Mouse (Mus musculus): ENCODE data around the gene Klhl10.

The Klhl10 gene

DNA sequence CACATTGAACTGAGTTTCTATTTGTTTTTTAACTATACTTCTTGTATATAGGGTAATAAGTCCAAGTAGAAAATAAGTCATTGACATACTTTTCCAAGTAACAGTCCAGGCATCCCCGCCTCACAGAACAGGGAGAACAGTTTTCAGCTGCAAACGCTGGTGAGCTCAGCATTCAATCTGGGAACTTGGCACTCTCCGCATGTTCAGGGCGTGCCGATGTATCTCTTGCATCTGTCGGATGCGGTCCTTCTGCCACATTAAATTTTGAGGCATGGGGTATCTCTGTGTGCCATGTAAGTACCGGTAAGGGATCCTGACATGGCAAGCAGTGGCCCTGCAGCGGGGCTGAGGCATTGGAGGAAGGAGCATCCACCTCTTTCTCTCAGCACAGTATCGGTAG lies 21.0 kb downstream of the Klhl10 start:
- DNase-seq (ENCODE audit: low read depth) = no peak

- no peak for DNase-seq (ENCODE audit: low read depth)
Observed at GRCm38 (mm10) chr11:100465229-100465792, 23.6 kb downstream of the Klhl10 start.

- DNase-seq (ENCODE audit: low read depth) = no peak
Observed at GRCm38 (mm10) chr11:100465833-100466232, 24.1 kb downstream of the Klhl10 start.

- DNase-seq (ENCODE audit: low read depth) = peak; percentile 12
Observed at GRCm38 (mm10) chr11:100471352-100472196, 29.9 kb downstream of the Klhl10 start.

GRCm38 (mm10) chr11:100472197-100472934 lies 30.6 kb downstream of the Klhl10 start, which contains the start of gene Klhl11:
TSS of gene Klhl11 (minus strand) at chr11:100472741.
- DNase-seq (ENCODE audit: low read depth) = peak; percentile 98

DNA sequence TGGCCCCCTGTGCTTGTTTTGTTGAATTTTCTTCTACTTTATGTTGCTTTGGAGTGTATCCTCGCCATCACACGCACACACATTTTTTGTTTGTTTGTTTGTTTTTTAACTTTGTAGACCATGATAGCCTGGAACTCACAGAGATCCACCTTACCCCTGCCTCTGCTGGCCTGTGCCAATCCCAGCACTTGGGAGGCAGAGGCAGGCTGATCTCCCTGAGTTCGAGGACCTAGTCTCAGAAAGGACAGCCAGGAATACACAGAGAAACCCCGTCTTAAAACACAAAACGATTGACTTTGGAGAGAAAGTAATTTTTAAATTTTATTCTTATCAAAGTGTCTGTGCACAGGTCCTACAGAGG lies 31.2 kb downstream of the Klhl10 start:
- DNase-seq (ENCODE audit: low read depth) = no peak

- DNase-seq (ENCODE audit: low read depth) = no peak
Observed at GRCm38 (mm10) chr11:100476281-100476680, 34.6 kb downstream of the Klhl10 start.

GRCm38 (mm10) chr11:100479152-100479551 lies 37.4 kb downstream of the Klhl10 start:
- no peak for DNase-seq (ENCODE audit: low read depth)

- DNase-seq (ENCODE audit: low read depth) = no peak
Observed at GRCm38 (mm10) chr11:100484461-100484860, 42.7 kb downstream of the Klhl10 start.

- DNase-seq (ENCODE audit: low read depth) = peak; percentile 65
Observed at GRCm38 (mm10) chr11:100485801-100486538, 44.3 kb downstream of the Klhl10 start.

GRCm38 (mm10) chr11:100490951-100491350 lies 49.2 kb downstream of the Klhl10 start:
- peak; percentile 57 for DNase-seq (ENCODE audit: low read depth)

DNA sequence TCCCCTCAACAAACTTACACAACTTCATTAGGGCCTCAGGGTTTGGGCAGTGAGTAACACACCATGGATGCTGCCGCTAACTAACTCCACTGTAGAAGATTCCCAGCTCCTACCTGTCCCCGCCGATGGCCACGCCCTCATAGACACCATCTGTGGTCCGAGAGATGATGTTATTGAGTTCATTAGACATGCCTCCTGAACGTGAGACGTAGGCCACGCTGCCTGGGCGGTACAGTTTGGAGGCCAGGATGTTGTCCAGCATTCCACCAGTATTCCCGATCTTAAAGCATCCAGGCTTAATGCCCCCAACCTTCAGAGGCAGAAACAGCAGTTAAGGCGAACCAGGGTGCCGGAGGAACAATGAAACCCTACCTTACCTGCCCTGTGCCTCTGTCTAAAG lies 52.1 kb downstream of the Klhl10 start:
- DNase-seq (ENCODE audit: low read depth) = no peak

DNA sequence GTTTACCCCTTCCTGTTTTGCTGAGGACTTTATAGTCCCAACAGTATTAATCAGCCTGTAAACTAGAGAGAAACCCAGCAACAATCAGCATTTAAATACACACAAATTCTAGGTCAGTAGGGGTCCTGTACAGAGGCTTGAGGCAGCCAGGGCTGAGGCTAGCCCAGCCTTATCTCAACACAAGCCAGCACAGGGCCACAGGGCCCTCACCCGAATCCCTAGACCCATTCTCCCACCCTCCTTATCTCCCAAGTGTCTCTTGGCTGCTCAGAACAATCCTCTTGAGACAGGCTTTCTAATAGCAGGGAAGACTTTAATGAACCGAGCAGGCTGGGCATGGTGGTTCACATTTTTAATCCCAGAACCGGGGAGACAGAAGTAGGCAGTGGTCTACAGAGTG lies 58.5 kb downstream of the Klhl10 start:
- DNase-seq (ENCODE audit: low read depth) = no peak

DNA sequence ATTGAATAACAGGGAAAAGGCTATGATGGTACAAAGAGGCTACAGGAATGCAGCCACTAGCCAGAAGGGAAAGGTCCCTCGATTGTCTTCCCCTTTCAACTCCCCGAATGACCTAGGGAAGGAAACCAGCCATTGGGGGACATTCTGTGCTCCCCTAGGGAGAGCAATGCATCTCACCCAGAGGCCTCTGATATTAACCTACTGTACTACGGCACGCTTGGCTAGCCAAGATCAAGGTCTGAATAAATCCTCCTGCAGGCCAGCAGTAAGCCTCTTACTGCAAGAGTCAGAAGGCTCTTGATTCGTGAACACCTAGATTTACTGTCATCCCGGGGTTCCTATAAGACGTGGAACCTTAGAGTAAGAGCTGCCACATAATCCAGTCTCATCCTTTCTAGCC lies 58.9 kb downstream of the Klhl10 start:
- no peak for DNase-seq (ENCODE audit: low read depth)

GRCm38 (mm10) chr11:100501321-100501720 lies 59.6 kb downstream of the Klhl10 start:
- DNase-seq (ENCODE audit: low read depth) = no peak

- DNase-seq (ENCODE audit: low read depth) = no peak
Observed at GRCm38 (mm10) chr11:100504990-100505660, 63.4 kb downstream of the Klhl10 start.

DNA sequence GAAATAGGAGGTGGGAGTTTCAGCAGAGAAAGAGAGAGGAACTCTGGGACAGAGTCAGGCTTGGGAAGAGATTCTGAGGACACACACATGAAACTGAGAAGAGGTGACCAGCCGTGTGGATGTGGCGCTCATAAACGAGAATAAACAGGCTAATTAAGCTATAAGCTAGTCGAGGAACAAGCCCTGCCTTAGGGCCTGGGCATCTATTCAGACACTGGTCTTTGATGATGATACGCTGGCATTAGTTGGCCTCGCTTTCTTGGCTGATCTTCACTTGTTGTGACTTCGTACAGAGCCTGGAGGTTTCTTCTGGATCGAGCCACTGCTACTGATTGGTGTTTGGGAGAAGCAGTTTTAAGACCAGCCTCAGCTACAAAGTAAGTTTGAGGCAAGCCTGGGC lies 64.3 kb downstream of the Klhl10 start:
- no peak for DNase-seq (ENCODE audit: low read depth)

Measured in NIH3T3 (cell line).